Mouse (Mus musculus) right cerebral cortex, postnatal 4 days (tissue): ENCODE data around the gene Neil3.
"Not testable (repeated sequence)": the region's sequence is repeated elsewhere in the genome, so short reads cannot be mapped to it uniquely, and the experiment has no call there.

ENCODE experiments used
- DNase-seq: peaks from one replicate; pipeline ENCODE4 v3.0.0-alpha.2; 2022

The Neil3 gene

DNA sequence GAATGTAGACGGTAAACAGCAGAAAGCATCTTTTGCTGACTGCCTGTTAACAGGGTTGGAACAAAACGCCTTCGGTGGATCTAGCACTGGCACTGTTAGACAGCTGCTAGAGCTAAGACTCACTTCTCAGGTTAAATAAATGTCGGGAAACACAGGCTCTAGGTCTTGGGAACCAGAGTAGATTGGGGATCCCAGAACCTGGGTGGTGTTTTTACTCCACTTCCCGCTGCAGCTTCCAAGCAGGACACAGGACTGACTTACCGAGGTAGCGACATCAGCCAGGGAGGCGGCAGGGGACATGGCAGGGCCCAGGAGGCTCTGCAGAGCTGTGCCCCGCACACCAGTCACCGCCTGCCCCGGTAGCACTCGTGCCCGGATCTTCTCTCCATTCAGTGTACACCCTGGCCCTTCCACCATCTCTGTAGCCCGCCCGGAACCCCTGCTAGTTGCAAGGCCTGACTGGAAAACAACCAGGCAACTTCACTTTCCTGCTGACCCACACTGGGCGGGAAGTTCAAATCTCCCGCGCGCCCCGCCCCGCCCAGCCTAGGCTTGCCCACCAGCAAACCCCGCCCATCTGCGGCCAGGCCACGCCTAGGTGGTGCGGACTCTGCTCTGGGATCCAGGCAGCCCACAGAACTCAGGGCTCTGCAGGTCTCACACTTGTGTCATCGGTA, at the start of gene Neil3:
Gene Neil3, minus strand, starts transcription at position 571 of the 677 bp plus-strand sequence.
- DNase-seq = peak; percentile 49

DNA sequence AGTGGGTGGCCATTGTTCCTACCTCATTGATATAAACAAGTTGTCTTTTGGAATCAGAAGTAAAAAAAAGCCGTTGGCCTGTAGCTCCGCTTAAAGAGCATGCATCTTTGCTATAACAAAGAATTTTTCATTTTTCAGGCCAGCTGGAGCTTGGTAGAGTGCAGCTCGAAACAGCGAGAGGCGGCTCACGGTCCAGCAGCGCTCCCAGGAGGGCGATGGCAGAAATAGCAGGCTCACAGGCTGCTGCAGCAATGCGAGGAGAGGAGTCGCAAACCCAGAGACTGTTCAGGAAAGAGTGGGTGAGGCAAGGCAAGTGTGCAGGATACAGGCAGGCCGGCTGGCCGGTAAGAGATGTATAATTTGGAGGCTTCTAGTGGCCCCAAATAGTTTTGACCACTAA, 42.0 kb upstream of the Neil3 start:
- peak; percentile 71 for DNase-seq

DNA sequence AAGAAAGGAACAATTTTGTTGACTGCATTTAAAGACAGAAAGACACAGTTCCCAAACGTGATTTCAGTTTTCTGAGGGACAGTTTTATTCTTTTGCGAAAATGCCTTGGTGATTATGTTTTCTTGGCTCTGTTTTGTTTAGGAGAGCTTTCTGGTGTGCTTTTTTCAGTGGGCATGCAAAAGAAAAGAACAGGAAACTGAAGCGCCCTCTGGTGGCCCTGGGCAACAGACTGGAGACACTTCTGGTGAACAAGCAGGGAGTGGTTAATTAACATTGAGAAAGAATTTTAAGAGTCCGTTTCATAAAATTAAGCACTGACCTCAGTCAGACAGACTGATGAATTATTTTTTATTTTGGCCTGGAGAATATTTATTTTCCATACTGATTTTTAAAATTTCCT, 25.1 kb upstream of the Neil3 start:
- peak; percentile 77 for DNase-seq

DNA sequence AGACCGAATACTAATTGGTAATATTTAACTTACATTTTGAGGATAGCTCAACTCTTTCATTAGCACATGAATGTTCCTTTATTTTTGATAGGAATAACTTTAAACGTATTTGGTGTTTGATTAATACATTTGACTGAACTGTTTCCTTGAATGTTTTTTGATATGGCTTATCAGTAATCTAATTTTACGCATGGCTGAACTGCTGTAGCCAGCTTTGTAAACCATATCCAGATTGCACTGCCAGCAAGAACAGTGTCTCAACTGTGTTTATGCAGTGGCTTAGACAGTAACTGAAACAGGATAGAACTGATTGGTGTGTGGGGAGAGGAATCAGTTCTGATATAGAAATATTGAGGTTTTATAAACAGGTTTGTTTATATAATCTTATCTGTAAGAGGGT, 22.6 kb upstream of the Neil3 start:
- no peak for DNase-seq

DNA sequence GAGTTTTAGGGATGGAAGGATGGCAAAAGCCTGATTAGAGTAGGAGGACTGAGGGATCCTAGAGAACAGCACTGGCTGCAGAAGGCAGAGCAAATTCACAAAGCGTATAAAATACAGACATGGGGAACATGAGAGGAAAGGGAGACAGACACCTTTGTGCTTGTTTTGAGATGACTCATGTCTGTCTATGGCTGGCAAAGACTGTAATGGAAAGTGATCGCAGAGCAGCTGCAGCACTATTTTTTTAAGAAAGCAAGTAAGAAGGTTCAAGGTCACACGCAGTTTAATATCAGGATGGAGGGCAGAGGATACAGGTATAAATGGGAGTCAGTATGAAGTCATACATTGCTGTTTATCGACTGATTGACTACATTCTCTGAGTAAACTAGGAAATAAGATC, 8.2 kb downstream of the Neil3 start:
- DNase-seq = no peak

DNA sequence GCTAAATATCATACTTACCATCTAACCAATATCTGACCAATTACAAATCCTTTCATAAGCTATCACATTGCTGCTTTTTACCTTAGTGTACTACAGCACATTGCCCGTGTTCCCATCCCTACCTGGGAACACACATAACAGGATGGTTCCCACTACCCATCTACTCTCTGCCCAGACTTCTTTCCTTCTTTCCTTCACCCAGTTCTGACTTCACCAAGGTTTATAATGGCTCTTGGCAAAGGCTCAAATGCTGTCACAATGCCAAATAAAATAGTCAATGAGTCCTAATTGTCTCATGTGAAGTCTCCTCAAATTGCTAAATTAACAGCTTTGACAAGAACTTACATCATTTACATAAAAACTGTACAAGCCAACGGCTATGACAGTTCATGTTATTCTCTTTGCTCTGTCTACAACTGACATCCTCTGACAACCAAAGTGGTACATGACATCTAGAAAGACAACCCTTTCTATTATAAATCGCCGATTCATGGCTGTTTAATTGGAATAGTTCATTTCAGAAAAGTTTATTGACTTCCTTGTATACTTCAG, 9.9 kb downstream of the Neil3 start:
- no peak for DNase-seq

DNA sequence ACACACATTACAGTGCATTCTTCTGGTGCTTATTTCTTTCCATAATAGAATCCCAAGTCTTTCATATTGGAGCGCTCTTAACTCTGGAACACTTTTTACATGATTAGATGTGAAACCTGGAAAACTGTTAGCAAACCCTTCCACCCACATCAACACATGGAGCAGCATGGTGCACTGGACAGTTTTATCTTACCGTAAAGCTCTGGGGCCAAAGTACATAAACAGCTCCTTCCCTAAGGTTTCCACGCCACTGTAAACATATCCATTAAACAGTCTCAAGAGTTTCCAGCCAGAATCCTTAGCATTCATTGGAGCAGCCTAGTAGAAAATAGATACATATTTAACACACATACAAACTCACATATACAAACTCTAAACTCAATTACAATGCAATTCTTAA, 15.4 kb downstream of the Neil3 start:
- DNase-seq = no peak

DNA sequence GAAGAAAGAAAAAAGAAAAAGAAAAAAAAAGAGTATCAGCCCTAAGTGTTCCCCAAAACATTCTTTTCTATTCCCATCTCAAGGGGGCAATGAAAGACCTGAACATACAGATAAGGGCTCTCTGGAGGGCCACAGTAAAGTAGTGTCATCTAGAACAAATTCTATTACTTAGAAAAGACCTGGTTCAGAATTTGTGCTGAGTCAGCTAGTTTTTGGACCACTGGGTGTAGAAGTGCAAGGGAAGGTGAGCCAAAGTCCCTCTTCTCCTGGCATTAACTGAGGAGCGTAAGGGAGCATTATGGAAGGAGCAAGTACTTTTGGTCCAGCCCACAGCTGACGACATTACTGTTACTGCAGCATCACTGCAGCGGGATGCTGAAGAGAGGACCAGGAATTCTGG, 19.7 kb downstream of the Neil3 start:
- DNase-seq = no peak

DNA sequence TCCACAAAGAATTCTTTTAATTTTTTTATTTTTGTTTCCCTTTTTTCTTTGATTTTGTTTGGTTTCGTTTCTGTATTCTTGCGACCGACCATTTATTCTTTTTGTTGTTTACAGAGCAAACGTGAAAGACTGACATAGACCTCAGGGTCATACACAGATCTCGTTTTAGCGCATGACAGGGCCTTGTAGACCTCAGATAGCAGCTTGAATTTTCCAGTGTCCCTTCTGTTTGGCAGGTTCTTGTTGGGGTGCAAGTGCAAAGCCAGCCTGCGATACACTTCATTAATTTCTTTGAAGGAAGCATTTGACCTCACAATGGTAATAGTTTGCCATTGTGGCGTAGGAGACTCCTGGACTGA, 24.6 kb downstream of the Neil3 start:
- no peak for DNase-seq

DNA sequence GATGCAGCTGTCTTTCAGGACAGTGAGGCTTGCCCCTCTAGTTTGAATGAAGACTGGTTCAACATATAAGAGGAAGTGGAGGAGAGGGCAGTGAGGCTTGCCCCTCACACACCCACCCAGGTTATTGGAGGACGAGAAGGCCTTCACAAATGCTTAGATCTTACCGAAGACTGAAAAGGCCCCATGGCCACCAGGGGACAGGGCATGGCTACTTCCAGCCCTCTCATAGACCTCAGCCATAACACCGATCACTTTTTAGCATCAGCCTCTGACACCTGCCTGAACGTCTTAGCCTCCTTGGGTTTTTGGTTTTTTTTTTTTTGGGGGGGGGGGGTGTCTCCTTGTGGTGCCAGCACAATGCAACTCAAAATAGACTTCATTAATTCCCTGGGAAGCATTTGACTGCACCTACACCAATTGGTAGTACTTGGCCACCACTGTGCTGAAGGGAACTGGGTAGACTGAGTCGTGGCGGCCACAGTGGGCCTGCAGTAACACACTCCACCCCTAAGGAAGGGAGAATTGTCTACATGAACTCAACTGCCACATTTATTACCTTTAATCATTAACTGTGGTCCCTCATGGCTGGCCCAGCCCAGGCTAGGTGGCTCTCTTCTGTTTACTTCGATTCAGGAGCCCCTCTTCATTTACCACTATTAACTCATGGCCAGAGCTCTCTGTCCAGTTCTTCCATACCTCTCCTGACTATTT, 25.1 kb downstream of the Neil3 start:
- no peak for DNase-seq

DNA sequence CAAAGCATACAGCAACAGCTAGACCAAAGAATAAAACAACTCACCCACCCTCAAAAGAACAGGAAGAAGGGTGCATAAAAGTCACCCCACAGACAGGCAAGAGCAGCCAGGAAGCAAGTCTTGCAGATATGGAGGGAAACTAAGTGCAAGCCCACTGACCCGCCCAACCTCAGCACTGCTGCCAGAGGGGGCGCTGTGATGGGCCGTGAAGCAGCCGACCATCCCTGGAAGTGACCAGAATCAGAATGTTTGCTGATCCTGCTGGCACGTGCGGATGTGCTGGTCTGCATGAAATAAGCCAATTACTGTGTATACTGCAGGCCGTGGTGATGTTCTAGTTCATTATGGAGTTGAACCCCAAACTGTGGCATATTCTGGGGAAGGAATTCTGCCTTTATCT, 26.6 kb downstream of the Neil3 start:
- no peak for DNase-seq

DNA sequence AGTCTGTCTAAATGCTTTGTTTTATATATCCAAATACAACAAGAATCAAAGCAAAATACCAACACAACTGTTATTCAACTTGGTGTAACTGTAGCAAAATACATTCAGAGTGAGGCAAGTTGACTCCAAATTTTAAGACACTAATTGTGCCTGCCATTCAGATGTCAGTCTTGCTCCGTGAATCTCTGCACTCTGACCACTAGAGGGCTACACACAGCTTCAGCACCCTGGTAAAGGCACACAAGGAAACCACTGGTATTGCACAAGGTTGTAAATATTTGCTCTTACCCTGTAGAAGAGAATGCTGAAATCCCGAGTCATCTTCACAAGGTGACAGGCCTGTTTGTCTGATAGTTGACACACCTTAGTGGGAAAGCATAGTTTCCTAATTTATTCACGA, 31.8 kb downstream of the Neil3 start:
- no peak for DNase-seq

DNA sequence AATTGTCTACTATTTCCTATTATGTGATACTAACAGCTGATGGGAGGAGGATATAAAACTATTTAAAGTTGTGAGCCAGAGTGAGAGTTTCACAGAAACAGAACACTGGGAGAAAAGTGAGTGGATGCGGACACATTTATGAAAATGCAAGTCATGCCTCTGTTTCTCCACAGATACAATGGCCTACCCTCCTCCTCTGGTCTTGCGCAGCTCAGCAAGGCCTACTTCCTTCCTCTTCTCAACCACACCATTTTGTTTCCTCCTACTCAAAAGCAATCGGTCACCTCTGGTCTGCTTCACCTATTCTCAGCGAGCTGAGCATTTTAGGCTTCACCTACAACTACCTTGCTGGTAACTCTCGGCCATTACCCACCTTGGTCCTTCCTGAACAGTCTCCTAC, 34.0 kb downstream of the Neil3 start:
- no peak for DNase-seq

DNA sequence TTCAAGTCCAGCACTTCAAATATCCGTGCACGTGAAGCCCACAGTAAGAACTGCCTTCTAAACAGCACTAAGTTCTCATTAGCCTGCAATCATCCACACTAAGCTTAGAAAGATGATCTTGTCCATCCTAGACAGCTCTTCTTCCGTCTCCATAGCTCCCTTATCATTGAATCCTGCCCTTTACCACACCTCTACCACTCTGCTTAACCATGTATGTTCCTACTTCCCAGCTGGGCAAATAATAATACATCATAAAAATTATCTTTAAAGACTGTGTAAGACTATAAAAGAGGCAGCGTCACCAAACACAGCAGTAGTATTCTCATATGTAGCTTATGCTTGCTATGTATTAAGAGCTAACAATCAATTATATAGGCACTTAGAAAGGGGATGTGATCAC, 35.2 kb downstream of the Neil3 start:
- DNase-seq = no peak

DNA sequence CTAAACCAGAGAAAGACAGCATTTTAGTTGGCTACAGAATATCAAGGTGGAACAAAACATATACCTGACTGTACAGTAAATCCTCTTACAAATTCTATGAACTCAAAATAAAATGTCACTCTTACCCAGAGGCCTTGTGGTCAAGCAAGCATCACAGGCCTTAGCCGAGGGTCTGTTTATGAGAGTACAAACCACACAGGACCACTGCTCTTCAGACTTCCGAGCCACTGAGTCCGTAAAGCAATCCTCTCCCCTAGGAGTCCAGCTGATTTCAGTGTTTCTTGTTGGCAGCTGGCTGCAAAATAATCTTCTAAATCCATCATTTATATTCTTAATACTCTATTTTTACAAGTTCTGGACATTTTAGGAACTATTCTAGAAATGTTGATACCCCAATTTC, 38.0 kb downstream of the Neil3 start:
- DNase-seq = no peak

DNA sequence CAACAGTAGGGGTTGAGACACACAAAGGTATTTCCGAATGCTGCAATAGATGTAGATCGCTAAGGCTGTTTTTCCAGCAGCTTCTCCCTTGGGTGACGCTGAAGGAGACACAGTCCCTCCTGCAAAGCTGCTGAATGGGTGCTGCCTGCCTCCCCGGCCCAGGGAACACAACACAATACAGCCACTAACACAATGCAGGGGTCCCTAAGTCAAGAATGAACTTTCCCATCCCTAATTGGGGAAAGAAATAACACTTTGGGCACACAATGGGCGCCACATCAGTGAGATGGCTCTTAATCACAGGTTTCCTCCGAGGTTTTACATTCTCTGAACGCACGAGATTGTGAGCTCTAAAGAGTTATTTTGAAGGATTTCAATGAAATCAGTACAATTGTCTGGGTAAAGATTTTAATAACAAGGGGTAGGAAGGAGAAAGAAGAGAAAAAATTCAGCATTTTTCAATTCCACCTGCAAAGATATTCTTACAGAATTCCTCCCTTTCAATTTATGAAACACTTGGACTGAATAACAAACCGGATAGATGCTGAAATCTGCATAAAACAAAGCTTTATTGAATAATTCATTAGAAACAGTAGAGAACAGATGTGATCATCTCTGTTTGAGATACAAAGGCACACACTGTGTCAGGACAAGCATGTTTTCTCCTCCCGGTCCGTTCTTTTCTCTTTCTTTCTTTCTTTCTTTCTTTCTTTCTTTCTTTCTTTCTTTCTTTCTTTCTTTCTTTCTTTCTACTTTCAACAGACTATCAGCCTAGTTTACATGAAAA, 38.6 kb downstream of the Neil3 start:
- no peak for DNase-seq

DNA sequence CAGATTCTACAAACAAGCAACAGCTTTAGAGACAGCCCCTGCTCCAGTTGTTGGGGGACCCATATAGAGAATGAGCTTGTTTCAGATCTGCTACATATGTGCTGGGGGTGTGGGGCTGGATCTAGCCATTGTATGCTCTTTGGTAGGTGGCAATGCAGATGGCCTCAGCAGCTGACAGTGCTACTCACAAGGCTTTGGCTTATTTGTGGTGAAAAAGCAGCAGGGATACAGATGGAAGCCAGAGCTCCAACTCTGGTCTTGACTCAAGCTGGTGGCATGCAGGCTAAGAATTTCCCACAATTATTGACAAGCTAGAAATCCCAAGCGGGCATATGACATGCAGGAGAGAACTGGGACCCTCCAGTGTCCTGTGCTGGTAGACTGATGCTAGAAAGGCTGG, 40.8 kb downstream of the Neil3 start:
- no peak for DNase-seq

DNA sequence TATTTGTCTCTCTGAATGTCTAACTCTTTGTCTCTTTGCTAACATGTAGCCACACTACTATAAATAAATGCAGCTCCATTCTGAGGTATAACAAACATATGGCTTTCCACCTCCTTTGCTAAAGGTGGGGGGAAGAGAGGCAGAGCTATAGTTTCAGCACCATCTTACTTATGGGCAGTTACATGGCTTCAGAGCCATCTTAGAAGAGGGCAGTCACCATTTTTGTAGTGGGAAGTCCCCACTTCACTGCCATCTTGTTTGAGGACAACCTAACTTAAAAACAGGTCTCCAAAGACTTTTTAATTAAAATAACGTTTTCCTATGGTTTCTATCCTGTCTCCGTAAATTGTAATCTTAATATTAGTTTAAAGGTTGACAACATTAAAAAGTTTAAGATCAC, 47.1 kb downstream of the Neil3 start:
- DNase-seq = no peak

DNA sequence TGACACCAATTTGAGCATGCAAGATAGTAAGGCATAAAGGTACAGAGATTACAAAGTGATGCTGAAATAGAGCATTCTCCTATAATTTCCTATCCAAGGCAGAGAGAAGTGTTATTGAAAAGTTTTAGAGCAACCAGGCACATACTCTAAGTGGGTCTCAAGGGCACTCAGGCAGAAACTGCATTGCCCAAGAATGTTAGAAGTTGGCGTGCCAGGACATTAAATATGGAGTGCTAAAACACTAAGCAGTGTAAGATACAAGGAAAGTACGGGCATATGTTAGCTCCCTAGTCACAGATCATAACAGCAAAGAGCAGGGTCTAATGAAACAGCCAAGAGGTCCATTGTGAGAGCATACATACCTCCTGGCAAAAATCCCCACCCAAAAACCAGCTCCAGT, 65.3 kb downstream of the Neil3 start:
- no peak for DNase-seq

DNA sequence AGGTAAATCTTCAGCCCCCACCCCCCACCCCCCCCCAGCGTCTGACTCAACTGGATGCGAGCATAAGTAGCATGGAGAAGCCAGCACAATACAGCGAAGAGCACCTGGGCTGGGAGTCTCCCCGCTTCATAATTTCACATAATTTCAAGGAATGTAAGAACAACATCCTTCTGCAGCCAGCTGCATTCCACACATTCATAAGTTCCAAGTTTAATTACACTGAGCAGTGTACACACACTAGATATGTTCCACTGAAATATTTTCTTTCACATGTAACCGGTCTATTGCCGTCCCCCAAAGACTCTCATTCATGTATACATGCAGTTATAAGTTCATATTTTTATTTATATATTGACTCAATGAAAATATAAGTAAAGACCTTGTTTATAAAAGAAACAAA, 72.6 kb downstream of the Neil3 start:
- DNase-seq = no peak

DNA sequence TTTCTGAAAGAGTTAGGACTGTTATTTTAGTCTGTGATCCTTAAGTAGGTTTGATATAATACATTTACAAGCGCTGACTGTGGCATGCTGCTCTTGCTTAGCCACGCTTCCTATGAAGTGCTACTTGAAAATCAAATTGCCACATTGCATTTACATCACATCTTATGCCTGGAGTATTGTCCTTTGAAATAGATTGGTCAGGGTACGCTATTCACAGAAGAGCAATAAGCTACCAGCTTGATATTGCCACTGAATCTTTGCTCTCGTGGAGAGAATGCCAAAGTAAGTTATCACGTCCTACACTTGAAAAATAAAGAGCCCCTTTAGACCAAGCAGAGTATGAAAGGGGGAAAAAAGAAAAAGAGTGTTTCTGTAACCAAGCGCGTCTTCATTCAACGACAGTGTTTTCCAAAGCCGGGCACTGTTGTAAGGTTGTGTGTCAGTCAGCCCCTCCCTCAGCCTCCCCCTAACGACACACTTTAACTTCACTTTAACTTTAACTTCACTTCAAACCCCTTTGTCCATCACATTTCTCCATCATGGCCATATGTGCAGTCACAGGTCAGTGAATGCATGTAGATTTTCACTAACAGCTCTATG, 76.3 kb downstream of the Neil3 start:
- no peak for DNase-seq

DNA sequence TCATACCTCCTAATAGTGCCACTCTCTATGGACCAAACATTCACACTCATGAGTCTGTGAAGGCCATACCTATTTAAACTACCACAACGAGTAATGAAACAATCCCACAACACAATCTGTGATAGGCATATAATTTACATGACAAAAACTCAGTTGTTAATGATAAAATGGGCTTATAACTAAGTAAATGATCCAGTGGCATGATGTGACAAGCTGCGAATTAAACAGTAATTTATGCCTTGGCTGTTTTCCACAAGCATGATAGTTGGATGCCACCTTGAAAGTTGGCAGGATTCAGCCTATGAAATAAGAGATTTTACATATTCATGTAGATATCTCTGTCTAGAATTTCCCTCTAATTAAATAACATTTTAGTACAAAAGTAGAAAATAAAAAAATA, 99.3 kb downstream of the Neil3 start:
- DNase-seq = no peak

DNA sequence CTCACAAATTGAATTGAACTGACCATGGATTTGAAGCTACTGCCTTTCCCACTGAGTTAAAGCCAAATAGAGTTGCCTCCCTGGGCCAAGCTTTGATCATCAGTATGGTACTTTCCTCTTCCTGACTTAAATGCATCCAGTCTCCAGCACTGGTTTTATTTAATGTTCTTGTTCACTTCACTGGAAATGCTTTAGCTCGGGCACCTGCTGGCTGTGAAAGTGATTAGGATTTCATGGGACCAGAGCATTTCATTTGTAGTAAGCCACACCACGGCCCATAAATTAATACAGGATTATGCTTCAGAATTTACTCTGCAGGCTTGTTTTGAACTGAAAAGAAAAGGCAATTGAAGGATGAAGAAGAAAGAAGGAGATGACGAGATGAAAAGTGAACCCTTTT, 100.8 kb downstream of the Neil3 start:
- not testable (repeated sequence) for DNase-seq
